Mouse (Mus musculus): Measurements from ENCODE around the gene Mnd1. TPM values are rescaled to one million over a fixed set of nuclear protein-coding genes. Genes with fewer than 3 reads are reported as not detected.

Gene Mnd1
- polyA plus RNA-seq, 1 experiment from 2014 or later = 20.1 TPM

GRCm38 (mm10) chr3:84077505-84077904 lies 78.1 kb downstream of the Mnd1 start:
- no peak for TF ChIP-seq CTCF (IDR thresholded peaks at IDR 0.05)
- H3K27me3 ChIP-seq = no peaks in the 10 kb centered on the region
- ATAC-seq (no peak), DNase-seq (ENCODE audit: low read depth, low spot score) (no peak)
- CTCF ChIA-PET = interaction anchor here (1.0 to 4.0 kb wide), 3 partner anchors 8 to 17 kb away, joined by 3 to 16 read pairs (median 5); no protein-coding TSS in a partner anchor
- POLR2A ChIA-PET = interaction anchor here (1.1 kb wide), 1 partner anchor 26 kb away, joined by 3 read pairs; no protein-coding TSS in a partner anchor
- in situ Hi-C loops (cut with MboI; ENCODE audit: low pct_unique_long_range_greater_than_20kb) = no loop called here

GRCm38 (mm10) chr3:84076543-84077332 lies 78.8 kb downstream of the Mnd1 start:
- no peaks in the 10 kb centered on the region for H3K27me3 ChIP-seq
- in situ Hi-C loops (cut with MboI; ENCODE audit: low pct_unique_long_range_greater_than_20kb) = no loop called here
- no peak for TF ChIP-seq CTCF (IDR thresholded peaks at IDR 0.05)
- POLR2A ChIA-PET = interaction anchor here (1.1 kb wide), 1 partner anchor 26 kb away, joined by 3 read pairs; no protein-coding TSS in a partner anchor
- CTCF ChIA-PET = interaction anchor here (1.0 to 4.0 kb wide), 4 partner anchors 7 to 17 kb away, joined by 3 to 16 read pairs (median 4); no protein-coding TSS in a partner anchor
- DNase-seq (ENCODE audit: low read depth, low spot score) (no peak), ATAC-seq (no peak)

GRCm38 (mm10) chr3:84075516-84075915 lies 80.1 kb downstream of the Mnd1 start:
- no peak for TF ChIP-seq CTCF (IDR thresholded peaks at IDR 0.05)
- ChIA-PET POLR2A (no interaction called here), CTCF (interaction anchor here (1.1 to 1.6 kb wide), 3 partner anchors 8 to 48 kb away, joined by 3 to 4 read pairs (median 4); no protein-coding TSS in a partner anchor)
- DNase-seq (ENCODE audit: low read depth, low spot score) (no peak), ATAC-seq (no peak)
- in situ Hi-C loops (cut with MboI; ENCODE audit: low pct_unique_long_range_greater_than_20kb) = no loop called here
- H3K27me3 ChIP-seq = no peaks in the 10 kb centered on the region

GRCm38 (mm10) chr3:84074777-84075176 lies 80.8 kb downstream of the Mnd1 start:
- no peaks in the 10 kb centered on the region for H3K27me3 ChIP-seq
- ATAC-seq (no peak), DNase-seq (ENCODE audit: low read depth, low spot score) (no peak)
- no peak for TF ChIP-seq CTCF (IDR thresholded peaks at IDR 0.05)
- in situ Hi-C loops (cut with MboI; ENCODE audit: low pct_unique_long_range_greater_than_20kb) = no loop called here
- CTCF ChIA-PET = no interaction called here
- POLR2A ChIA-PET = no interaction called here

- no peak for TF ChIP-seq CTCF (IDR thresholded peaks at IDR 0.05)
- H3K27me3 ChIP-seq = no peaks in the 10 kb centered on the region
- in situ Hi-C loops (cut with MboI; ENCODE audit: low pct_unique_long_range_greater_than_20kb) = no loop called here
- ChIA-PET POLR2A (interaction anchor here (0.9 kb wide), 2 partner anchors 12 to 86 kb away, joined by 4 to 5 read pairs; no protein-coding TSS in a partner anchor), CTCF (interaction anchor here (0.6 kb wide), 1 partner anchor 9 kb away, joined by 3 read pairs; no protein-coding TSS in a partner anchor)
- ATAC-seq (no peak), DNase-seq (ENCODE audit: low read depth, low spot score) (no peak)
Observed at GRCm38 (mm10) chr3:84071641-84072040, 83.9 kb downstream of the Mnd1 start.

GRCm38 (mm10) chr3:84070811-84071210 lies 84.8 kb downstream of the Mnd1 start:
- DNase-seq (ENCODE audit: low read depth, low spot score) (no peak), ATAC-seq (no peak)
- ChIA-PET POLR2A (no interaction called here), CTCF (interaction anchor here (1.1 to 3.3 kb wide), 3 partner anchors 8 to 31 kb away, joined by 3 to 16 read pairs (median 6); partner anchors contain the start of gene Tmem131l)
- H3K27me3 ChIP-seq = no peaks in the 10 kb centered on the region
- in situ Hi-C loops (cut with MboI; ENCODE audit: low pct_unique_long_range_greater_than_20kb) = no loop called here
- TF ChIP-seq CTCF (IDR thresholded peaks at IDR 0.05) = no peak

- ATAC-seq (no peak), DNase-seq (ENCODE audit: low read depth, low spot score) (no peak)
- ChIA-PET POLR2A (interaction anchor here (1.1 kb wide), 1 partner anchor 9 kb away, joined by 3 read pairs; no protein-coding TSS in a partner anchor), CTCF (interaction anchor here (1.4 to 3.3 kb wide), 3 partner anchors 10 to 53 kb away, joined by 6 to 16 read pairs (median 6); no protein-coding TSS in a partner anchor)
- in situ Hi-C loops (cut with MboI; ENCODE audit: low pct_unique_long_range_greater_than_20kb) = no loop called here
- no peak for TF ChIP-seq CTCF (IDR thresholded peaks at IDR 0.05)
- no peaks in the 10 kb centered on the region for H3K27me3 ChIP-seq
Observed at GRCm38 (mm10) chr3:84068831-84069709, 86.5 kb downstream of the Mnd1 start.

GRCm38 (mm10) chr3:84065825-84066224 lies 89.8 kb downstream of the Mnd1 start:
- POLR2A ChIA-PET = no interaction called here
- DNase-seq (ENCODE audit: low read depth, low spot score) = no peak
- no peak for TF ChIP-seq CTCF (IDR thresholded peaks at IDR 0.05)
- in situ Hi-C loops (cut with MboI; ENCODE audit: low pct_unique_long_range_greater_than_20kb) = no loop called here
- no peak for ATAC-seq
- CTCF ChIA-PET = interaction anchor here (1.6 to 2.9 kb wide), 2 partner anchors 25 to 35 kb away, joined by 7 to 9 read pairs; no protein-coding TSS in a partner anchor
- no peaks in the 10 kb centered on the region for H3K27me3 ChIP-seq

- DNase-seq (ENCODE audit: low read depth, low spot score) (no peak), ATAC-seq (no peak)
- no peaks in the 10 kb centered on the region for H3K27me3 ChIP-seq
- CTCF ChIA-PET = interaction anchor here (1.2 to 2.9 kb wide), 2 partner anchors 13 to 22 kb away, joined by 4 to 9 read pairs; no protein-coding TSS in a partner anchor
- no peak for TF ChIP-seq CTCF (IDR thresholded peaks at IDR 0.05)
- in situ Hi-C loops (cut with MboI; ENCODE audit: low pct_unique_long_range_greater_than_20kb) = no loop called here
- POLR2A ChIA-PET = no interaction called here
Observed at GRCm38 (mm10) chr3:84063369-84063914, 92.1 kb downstream of the Mnd1 start.

All from Patski (cell line).